Mouse (Mus musculus): ENCODE data around the gene Wfdc1. TPM values are rescaled to one million over a fixed set of nuclear protein-coding genes. Genes with fewer than 3 reads are reported as not detected.
A peak's percentile ranks its signal among the peaks of the same experiment; 100 is the strongest.

Gene Wfdc1
- polyA plus RNA-seq, 1 experiment from 2014 or later, result 2.4 TPM

- peaks cover 5% of the 10 kb centered on the region; the same call in 1 of the 2 replicates for H3K4me1 ChIP-seq
- no peak for ATAC-seq (ENCODE audit: low FRiP score, low read depth)
- H3K27me3 ChIP-seq, result no peaks in the 10 kb centered on the region
- no peak overlapping the region for H3K27ac ChIP-seq (replicated peaks)
- WGBS, result 88% methylated on average over 1 of the region's 1 CpGs
- no peaks in the 10 kb centered on the region for H3K36me3 ChIP-seq
- no peaks in the 10 kb centered on the region for H3K9me3 ChIP-seq
- H3K4me3 ChIP-seq, result no peak overlapping the region
- no peak overlapping the region for H3K9ac ChIP-seq (replicated peaks)
- no peak overlapping the region for H3K4me2 ChIP-seq (replicated peaks)
These were observed 23.2 kb upstream of the Wfdc1 start for GRCm38 (mm10) chr8:119642960-119643359.

- H3K27me3 ChIP-seq, result no peaks in the 10 kb centered on the region
- no peak for ATAC-seq (ENCODE audit: low FRiP score, low read depth)
- no peak overlapping the region for H3K4me3 ChIP-seq
- peaks cover 5% of the 10 kb centered on the region; the same call in 1 of the 2 replicates for H3K4me1 ChIP-seq
- H3K9me3 ChIP-seq, result no peaks in the 10 kb centered on the region
- no peaks in the 10 kb centered on the region for H3K36me3 ChIP-seq
- H3K4me2 ChIP-seq (replicated peaks), result no peak overlapping the region
- H3K27ac ChIP-seq (replicated peaks), result peak overlapping the region; percentile 40; the same call in 1 of the 2 replicates
- no peak overlapping the region for H3K9ac ChIP-seq (replicated peaks)
- 74% methylated on average over 17 of the region's 17 CpGs for WGBS
These were observed 21.7 kb upstream of the Wfdc1 start for GRCm38 (mm10) chr8:119644429-119644960.

GRCm38 (mm10) chr8:119644981-119645597 is 21.1 kb upstream of the Wfdc1 start:
- Histone ChIP-seq H3K27me3 (no peaks in the 10 kb centered on the region), H3K9ac (replicated peaks) (no peak overlapping the region), H3K36me3 (no peaks in the 10 kb centered on the region), H3K4me2 (replicated peaks) (no peak overlapping the region), H3K4me3 (no peak overlapping the region), H3K4me1 (peaks cover 5% of the 10 kb centered on the region; the same call in 1 of the 2 replicates), H3K9me3 (no peaks in the 10 kb centered on the region), H3K27ac (replicated peaks) (peak overlapping the region; percentile 70)
- WGBS, result 66% methylated on average over 18 of the region's 18 CpGs
- peak; percentile 75; the same call in 1 of the 2 replicates for ATAC-seq (ENCODE audit: low FRiP score, low read depth)

- no peak overlapping the region for H3K9ac ChIP-seq (replicated peaks)
- ATAC-seq (ENCODE audit: low FRiP score, low read depth), result no peak
- 78% methylated on average over 3 of the region's 3 CpGs for WGBS
- H3K4me3 ChIP-seq, result no peak overlapping the region
- no peak overlapping the region for H3K27ac ChIP-seq (replicated peaks)
- H3K4me2 ChIP-seq (replicated peaks), result no peak overlapping the region
- peaks cover 5% of the 10 kb centered on the region; the same call in 1 of the 2 replicates for H3K4me1 ChIP-seq
- H3K27me3 ChIP-seq, result no peaks in the 10 kb centered on the region
- no peaks in the 10 kb centered on the region for H3K36me3 ChIP-seq
- no peaks in the 10 kb centered on the region for H3K9me3 ChIP-seq
These were observed 20.0 kb upstream of the Wfdc1 start for GRCm38 (mm10) chr8:119646197-119646596.

- no peak overlapping the region for H3K4me2 ChIP-seq (replicated peaks)
- H3K9ac ChIP-seq (replicated peaks), result no peak overlapping the region
- no peaks in the 10 kb centered on the region for H3K27me3 ChIP-seq
- no peak for ATAC-seq (ENCODE audit: low FRiP score, low read depth)
- H3K9me3 ChIP-seq, result no peaks in the 10 kb centered on the region
- no peak overlapping the region for H3K4me3 ChIP-seq
- no peaks in the 10 kb centered on the region for H3K36me3 ChIP-seq
- 88% methylated on average over 7 of the region's 7 CpGs for WGBS
- peaks cover 5% of the 10 kb centered on the region; the same call in 1 of the 2 replicates for H3K4me1 ChIP-seq
- no peak overlapping the region for H3K27ac ChIP-seq (replicated peaks)
These were observed 19.3 kb upstream of the Wfdc1 start for GRCm38 (mm10) chr8:119646846-119647245.

- ATAC-seq (ENCODE audit: low FRiP score, low read depth), result no peak
- H3K27me3 ChIP-seq, result no peaks in the 10 kb centered on the region
- no peaks in the 10 kb centered on the region for H3K36me3 ChIP-seq
- no peak overlapping the region for H3K4me2 ChIP-seq (replicated peaks)
- no peak overlapping the region for H3K4me3 ChIP-seq
- no peak overlapping the region for H3K27ac ChIP-seq (replicated peaks)
- WGBS, result 55% methylated on average over 2 of the region's 2 CpGs
- no peak overlapping the region for H3K9ac ChIP-seq (replicated peaks)
- H3K9me3 ChIP-seq, result no peaks in the 10 kb centered on the region
- H3K4me1 ChIP-seq, result no peaks in the 10 kb centered on the region; the same call in 1 of the 2 replicates
These were observed 14.8 kb upstream of the Wfdc1 start for GRCm38 (mm10) chr8:119651324-119651723.

GRCm38 (mm10) chr8:119656709-119657464 is 9.3 kb upstream of the Wfdc1 start:
- Histone ChIP-seq H3K27me3 (no peaks in the 10 kb centered on the region), H3K4me2 (replicated peaks) (no peak overlapping the region), H3K27ac (replicated peaks) (no peak overlapping the region), H3K36me3 (no peaks in the 10 kb centered on the region), H3K9me3 (no peaks in the 10 kb centered on the region), H3K4me1 (peaks cover 10% of the 10 kb centered on the region), H3K4me3 (no peak overlapping the region), H3K9ac (replicated peaks) (no peak overlapping the region)
- 59% methylated on average over 5 of the region's 5 CpGs for WGBS
- ATAC-seq (ENCODE audit: low FRiP score, low read depth), result no peak

GRCm38 (mm10) chr8:119661081-119661480 is 5.1 kb upstream of the Wfdc1 start:
- Histone ChIP-seq H3K36me3 (no peaks in the 10 kb centered on the region), H3K4me2 (replicated peaks) (0 out of 2 replicates have a peak overlapping the region, but pooled peaks have one; percentile 2), H3K9me3 (no peaks in the 10 kb centered on the region), H3K27me3 (peaks cover 9% of the 10 kb centered on the region), H3K9ac (replicated peaks) (peak overlapping the region; percentile 8; the same call in 1 of the 2 replicates), H3K4me3 (no peak overlapping the region), H3K27ac (replicated peaks) (no peak overlapping the region), H3K4me1 (peaks cover 15% of the 10 kb centered on the region)
- WGBS, result 3% methylated on average over 9 of the region's 9 CpGs
- peak; percentile 56; the same call in 1 of the 2 replicates for ATAC-seq (ENCODE audit: low FRiP score, low read depth)

GRCm38 (mm10) chr8:119661892-119662291 is 4.3 kb upstream of the Wfdc1 start:
- no peaks in the 10 kb centered on the region for H3K36me3 ChIP-seq
- H3K27me3 ChIP-seq, result peaks cover 17% of the 10 kb centered on the region
- no peak overlapping the region for H3K9ac ChIP-seq (replicated peaks)
- H3K9me3 ChIP-seq, result no peaks in the 10 kb centered on the region
- WGBS, result 67% methylated on average over 6 of the region's 6 CpGs
- H3K4me2 ChIP-seq (replicated peaks), result no peak overlapping the region
- H3K27ac ChIP-seq (replicated peaks), result no peak overlapping the region
- no peak for ATAC-seq (ENCODE audit: low FRiP score, low read depth)
- H3K4me3 ChIP-seq, result no peak overlapping the region
- peaks cover 24% of the 10 kb centered on the region for H3K4me1 ChIP-seq

- ATAC-seq (ENCODE audit: low FRiP score, low read depth), result no peak
- no peaks in the 10 kb centered on the region for H3K9me3 ChIP-seq
- no peak overlapping the region for H3K4me2 ChIP-seq (replicated peaks)
- H3K36me3 ChIP-seq, result no peaks in the 10 kb centered on the region
- WGBS, result 57% methylated on average over 11 of the region's 11 CpGs
- H3K27me3 ChIP-seq, result peaks cover 22% of the 10 kb centered on the region
- no peak overlapping the region for H3K4me3 ChIP-seq
- H3K27ac ChIP-seq (replicated peaks), result no peak overlapping the region
- H3K9ac ChIP-seq (replicated peaks), result no peak overlapping the region
- peaks cover 26% of the 10 kb centered on the region for H3K4me1 ChIP-seq
These were observed 2.7 kb upstream of the Wfdc1 start for GRCm38 (mm10) chr8:119663440-119663839.

- no peak for ATAC-seq (ENCODE audit: low FRiP score, low read depth)
- peaks cover 28% of the 10 kb centered on the region for H3K4me1 ChIP-seq
- H3K4me2 ChIP-seq (replicated peaks), result no peak overlapping the region
- no peak overlapping the region for H3K27ac ChIP-seq (replicated peaks)
- no peak overlapping the region for H3K9ac ChIP-seq (replicated peaks)
- 83% methylated on average over 6 of the region's 6 CpGs for WGBS
- H3K27me3 ChIP-seq, result peaks cover 22% of the 10 kb centered on the region
- no peaks in the 10 kb centered on the region for H3K36me3 ChIP-seq
- H3K4me3 ChIP-seq, result no peak overlapping the region
- H3K9me3 ChIP-seq, result no peaks in the 10 kb centered on the region
These were observed 895 bp upstream of the Wfdc1 start for GRCm38 (mm10) chr8:119665270-119665669.

GRCm38 (mm10) chr8:119668447-119668846 is 2.3 kb downstream of the Wfdc1 start:
- Histone ChIP-seq H3K9ac (replicated peaks) (no peak overlapping the region), H3K27ac (replicated peaks) (no peak overlapping the region), H3K4me3 (no peak overlapping the region), H3K4me1 (peaks cover 20% of the 10 kb centered on the region), H3K4me2 (replicated peaks) (no peak overlapping the region), H3K9me3 (no peaks in the 10 kb centered on the region), H3K36me3 (no peaks in the 10 kb centered on the region), H3K27me3 (peaks cover 22% of the 10 kb centered on the region)
- WGBS, result 55% methylated on average over 9 of the region's 9 CpGs
- ATAC-seq (ENCODE audit: low FRiP score, low read depth), result no peak
